Mouse (Mus musculus) CD4-positive, CD25-positive, alpha-beta regulatory T cell, adult 4 months (primary cell): ENCODE measurements around the gene Hist1h3g. TPM values are rescaled to one million over a fixed set of nuclear protein-coding genes. Genes with fewer than 3 reads are reported as not detected.

Experiments
- ATAC-seq: one replicate; pipeline ENCODE4 v1.8.0; 2017
- polyA plus RNA-seq, 2 experiments: library from polyadenylated mRNA; unstranded; fragments of 100-300 nt; shearing (Covaris generic); gene quantifications; one replicate each; pipeline ENCODE4 v1.2.1; 2017

Gene Hist1h3g
- polyA plus RNA-seq, 2 experiments from 2014 or later, result not detected

- no peak for ATAC-seq
Observed at GRCm38 (mm10) chr13:23515826-23516620, 19.2 kb upstream of the Hist1h3g start.

DNA sequence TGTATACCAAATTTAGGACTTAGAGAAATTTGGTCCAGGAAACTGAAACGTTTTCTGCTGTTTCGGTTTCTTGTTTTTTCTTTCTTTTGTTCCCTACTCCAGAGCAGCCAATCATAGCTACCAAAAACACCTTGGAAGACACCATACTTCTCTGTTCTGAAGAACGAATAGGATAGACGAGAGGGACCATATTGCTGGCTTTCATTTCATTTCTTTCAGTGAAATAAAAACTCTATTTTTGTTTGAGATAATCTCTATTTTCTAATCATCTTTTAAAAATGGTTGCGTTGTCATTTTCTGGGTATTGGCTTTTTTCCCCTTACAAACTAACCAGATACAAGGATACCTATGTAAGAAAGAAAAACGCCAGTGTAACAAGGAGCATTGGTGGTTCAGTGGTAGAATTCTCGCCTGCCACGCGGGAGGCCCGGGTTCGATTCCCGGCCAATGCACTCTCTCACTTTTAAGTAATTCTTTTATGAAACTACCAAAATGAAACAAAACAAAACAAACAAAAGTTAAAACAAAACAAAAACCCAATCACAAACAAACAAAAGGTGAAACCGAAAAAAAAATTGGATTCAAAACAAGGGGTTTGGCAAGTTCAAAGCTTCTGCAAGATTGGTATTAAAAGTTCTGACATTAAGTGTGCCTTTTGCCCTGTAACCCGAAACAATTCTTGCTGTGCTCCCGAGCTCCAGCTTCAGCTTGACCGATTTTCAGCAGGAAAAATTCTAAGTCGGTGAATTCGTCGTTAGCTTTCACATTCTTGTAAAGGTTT lies 18.2 kb upstream of the Hist1h3g start:
- peak; percentile 44 for ATAC-seq

DNA sequence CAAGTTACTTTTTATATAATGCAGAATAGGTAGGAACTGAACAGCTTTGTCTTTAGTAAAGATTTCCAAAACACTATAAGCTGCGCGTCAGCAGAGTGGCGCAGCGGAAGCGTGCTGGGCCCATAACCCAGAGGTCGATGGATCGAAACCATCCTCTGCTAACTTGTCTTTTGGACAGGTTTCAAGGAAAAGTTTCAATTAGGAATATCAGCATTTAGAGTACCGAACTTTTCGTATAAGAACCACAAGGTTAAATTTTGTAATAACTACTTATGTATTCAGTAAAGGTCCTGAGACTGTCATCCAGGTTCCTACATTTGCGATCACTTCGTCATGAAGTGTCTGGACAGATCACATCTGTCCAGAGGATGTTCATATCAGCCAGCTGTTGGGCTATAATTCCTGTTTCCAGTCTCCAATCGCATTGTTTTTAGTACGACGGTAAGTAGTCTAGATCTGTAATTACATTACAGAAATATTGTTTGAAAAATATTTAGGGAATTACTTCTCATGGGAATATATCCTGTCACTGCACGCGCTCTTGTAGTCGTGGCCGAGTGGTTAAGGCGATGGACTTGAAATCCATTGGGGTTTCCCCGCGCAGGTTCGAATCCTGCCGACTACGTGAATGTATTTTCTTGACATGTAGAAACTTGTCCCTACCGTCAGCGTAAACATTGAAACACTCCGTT lies 17.5 kb upstream of the Hist1h3g start:
- ATAC-seq, result peak; percentile 59

GRCm38 (mm10) chr13:23518295-23518603 lies 17.0 kb upstream of the Hist1h3g start:
- ATAC-seq, result no peak

DNA sequence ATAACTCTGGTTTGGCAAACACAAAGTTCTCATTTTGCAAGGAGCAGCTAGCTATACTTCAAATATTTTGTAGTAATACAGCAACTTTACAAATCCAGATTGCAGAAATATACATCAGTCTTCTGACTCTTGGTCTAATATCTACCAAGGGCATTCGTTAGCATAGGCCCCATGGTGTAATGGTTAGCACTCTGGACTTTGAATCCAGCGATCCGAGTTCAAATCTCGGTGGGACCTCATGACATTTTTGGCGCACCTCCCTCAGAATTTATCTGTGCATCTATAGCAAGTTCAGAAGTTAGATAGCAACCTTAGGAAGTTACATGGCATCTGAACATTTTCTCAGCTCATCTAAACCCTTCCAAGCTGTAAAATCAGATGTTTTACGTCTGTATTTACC lies 16.3 kb upstream of the Hist1h3g start:
- ATAC-seq, result peak; percentile 48

DNA sequence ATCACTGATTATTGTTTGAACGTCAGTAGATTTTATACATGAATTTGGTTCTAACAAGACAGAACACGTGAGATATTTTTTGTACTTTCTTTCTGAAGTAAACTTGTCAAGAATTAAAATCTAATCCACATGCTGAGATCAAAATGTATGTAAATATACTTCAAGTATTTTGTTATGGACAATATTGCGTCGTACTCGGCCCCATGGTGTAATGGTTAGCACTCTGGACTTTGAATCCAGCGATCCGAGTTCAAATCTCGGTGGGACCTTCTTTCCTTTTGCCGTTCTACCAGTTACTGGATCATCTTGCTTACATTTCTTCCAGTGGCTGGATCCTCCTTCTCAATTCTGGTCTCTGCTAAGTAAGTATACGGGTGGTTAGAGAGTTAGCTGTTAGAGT lies 15.8 kb upstream of the Hist1h3g start:
- peak; percentile 32 for ATAC-seq

GRCm38 (mm10) chr13:23521703-23522102 lies 13.5 kb upstream of the Hist1h3g start:
- peak; percentile 36 for ATAC-seq

DNA sequence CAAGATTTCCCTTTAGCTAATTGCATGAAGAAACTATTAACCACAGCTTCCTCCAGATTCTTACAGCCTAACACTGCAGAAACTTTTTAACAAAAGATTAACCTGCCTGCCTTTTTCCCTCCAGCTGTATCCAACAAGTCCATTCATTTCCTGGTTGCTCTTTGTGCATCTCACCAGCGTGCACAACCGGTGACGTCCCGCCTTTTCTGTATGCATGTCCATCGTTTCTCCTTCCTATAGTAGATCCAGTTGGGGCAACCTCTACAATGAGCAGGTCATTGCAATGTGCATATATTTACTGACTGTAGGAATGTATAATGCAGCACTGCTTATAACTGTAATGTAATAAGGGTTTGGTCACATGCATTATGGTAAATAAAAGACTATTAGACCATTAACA lies 11.2 kb upstream of the Hist1h3g start:
- ATAC-seq, result no peak

GRCm38 (mm10) chr13:23524654-23525053 lies 10.6 kb upstream of the Hist1h3g start:
- ATAC-seq, result peak; percentile 40

DNA sequence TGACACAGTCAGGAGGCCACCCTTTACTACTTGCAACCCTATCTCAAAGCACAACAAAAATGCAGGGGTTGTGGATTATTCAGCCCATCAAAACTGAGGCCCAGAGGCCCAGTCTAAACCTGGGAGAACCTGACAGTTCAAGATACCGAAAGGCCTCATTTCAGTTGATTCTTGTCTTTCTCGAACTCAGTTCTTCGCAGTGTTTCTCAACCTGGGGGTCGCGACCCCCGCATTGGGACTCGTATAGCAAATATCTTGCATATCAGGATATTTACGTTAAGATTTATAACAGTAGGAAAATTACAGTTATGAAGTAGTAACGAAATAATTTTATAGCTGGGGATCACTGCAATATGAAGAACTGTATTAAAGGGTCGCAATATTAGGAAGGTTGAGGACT lies 9.3 kb upstream of the Hist1h3g start:
- ATAC-seq, result no peak

- peak; percentile 24 for ATAC-seq
Observed at GRCm38 (mm10) chr13:23526312-23526711, 8.9 kb upstream of the Hist1h3g start.

DNA sequence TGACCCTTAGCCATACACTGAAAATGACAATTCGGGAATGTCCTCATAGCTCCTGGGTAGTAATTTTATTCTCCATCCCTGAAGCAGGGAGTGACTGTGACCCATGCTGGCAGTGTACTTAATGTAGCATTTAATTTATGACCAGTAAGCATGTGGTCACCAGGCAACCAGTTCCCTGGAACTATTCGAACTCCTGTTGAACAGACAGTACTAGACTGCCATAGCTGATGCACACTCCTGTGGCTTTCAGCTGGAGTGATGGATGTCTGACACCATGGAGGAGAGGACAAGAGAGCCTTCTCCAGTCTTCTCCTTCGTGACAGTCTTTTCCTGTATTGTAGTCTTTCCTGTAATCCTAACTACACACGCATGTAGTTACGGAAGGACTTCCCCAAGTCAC lies 6.2 kb upstream of the Hist1h3g start:
- no peak for ATAC-seq

DNA sequence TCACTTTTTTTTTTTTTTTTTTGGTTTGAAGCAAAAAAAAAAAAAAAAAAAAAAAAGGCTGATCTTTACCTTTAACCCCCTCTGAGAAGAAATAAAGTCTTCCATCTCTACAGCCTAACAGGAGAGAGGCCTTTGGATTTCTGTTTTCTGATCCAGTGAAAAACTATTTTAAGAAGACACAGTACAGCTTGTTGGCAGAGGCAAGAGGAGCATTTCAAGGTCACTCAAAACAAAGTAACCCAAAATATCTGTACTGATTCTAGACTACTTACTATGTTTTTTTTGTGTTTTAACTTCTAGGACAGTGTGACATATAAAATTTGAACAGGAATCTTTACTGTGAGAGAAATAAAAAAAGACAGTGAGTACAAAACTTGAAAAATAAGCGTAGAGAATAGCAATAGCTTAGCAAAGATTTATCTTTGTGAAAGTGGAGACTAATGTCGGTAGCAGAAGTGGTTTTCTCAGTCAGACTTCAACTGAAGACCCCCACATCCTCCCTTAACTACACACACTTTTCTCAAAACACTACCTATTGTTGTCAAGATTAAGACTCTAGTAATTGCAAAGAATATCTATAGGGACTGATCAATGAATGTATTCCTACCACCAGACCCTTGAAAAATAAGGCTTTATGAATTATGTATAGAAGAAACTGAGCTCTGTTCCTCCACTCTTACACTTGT lies 5.6 kb upstream of the Hist1h3g start:
- no peak for ATAC-seq

GRCm38 (mm10) chr13:23530181-23530900 lies 4.9 kb upstream of the Hist1h3g start:
- peak; percentile 18 for ATAC-seq

GRCm38 (mm10) chr13:23530901-23531875 lies 4.0 kb upstream of the Hist1h3g start, which contains the start of gene Hist1h4h:
Gene Hist1h4h (plus strand): TSS chr13:23531050.
- peak; percentile 76 for ATAC-seq

GRCm38 (mm10) chr13:23532262-23533075 lies 2.8 kb upstream of the Hist1h3g start:
- no peak for ATAC-seq

GRCm38 (mm10) chr13:23533560-23534367 lies 1.5 kb upstream of the Hist1h3g start, which contains the start of gene Hist1h2af:
Gene Hist1h2af (plus strand): TSS chr13:23533906.
- peak; percentile 36 for ATAC-seq

DNA sequence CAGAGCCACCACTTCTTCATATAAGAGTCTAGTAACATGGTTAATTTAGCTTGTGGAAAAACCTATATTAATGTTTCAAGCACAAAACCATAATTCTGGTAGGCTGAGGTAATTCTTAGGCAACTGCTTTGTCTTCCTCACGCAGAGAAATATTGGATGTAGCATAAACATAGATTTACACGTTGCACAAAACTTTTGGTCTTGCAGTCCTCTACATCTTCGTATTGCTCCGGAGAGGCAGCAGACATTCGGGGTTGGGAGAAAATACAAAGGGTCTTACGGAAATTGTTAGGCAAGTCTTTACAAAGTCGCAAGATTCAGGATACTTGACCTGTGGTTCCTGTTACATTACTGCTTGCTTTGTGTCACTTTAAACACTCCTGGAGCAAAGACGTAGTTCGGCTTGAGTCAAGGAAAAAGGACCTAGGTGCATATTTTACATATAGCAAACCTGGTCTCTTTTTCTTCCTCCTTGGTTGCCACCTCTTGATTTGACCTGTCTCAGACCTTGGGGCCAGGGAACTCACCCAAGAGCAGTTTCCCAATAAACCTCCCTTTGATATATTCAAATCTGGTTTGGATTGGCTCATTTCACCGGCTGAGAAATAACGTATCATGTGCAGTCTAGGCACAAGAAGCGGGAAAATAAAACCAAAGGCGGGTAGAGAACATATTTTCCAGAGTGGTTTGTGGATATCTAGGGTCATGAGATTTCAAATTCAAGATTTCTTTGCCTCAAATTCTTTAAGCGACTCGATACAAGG lies 672 bp upstream of the Hist1h3g start:
- ATAC-seq, result no peak
